Mouse (Mus musculus) midbrain, embryonic 11.5 days (tissue): Measurements from ENCODE around the gene Itga4. TPM values are rescaled to one million over a fixed set of nuclear protein-coding genes. Genes with fewer than 3 reads are reported as not detected.

Experiments
- ATAC-seq: fragments of 200-750 bp; cut with Nextera tagmentation; 2 replicates; pipeline ENCODE4 v1.8.0; 2017; ENCODE audit warnings: moderate TSS enrichment, moderate library complexity; ENCODE audit not compliant: low FRiP score
- DNase-seq: peaks from one replicate; pipeline ENCODE4 v3.0.0; 2015; ENCODE audit warnings: low spot score; ENCODE audit errors: missing footprints
- H3K27ac ChIP-seq: fragments of 300-500 bp; sonication (generic); 2 replicates; pipeline ENCODE4 v1.5.1; 2014; ENCODE audit warnings: low read depth, low read length
- H3K27me3 ChIP-seq: fragments of 300-500 bp; sonication (generic); 2 replicates; pipeline ENCODE4 v1.6.1; 2014; ENCODE audit warnings: mild to moderate bottlenecking, low read length, moderate library complexity, mixed read lengths; ENCODE audit not compliant: control insufficient read depth, insufficient read depth
- H3K36me3 ChIP-seq: fragments of 300-500 bp; sonication (generic); 2 replicates; pipeline ENCODE4 v1.6.1; 2014; ENCODE audit warnings: mild to moderate bottlenecking, low read length, moderate library complexity, mixed read lengths; ENCODE audit not compliant: control insufficient read depth, insufficient read depth
- H3K4me1 ChIP-seq: fragments of 300-500 bp; sonication (generic); 2 replicates; pipeline ENCODE4 v1.6.1; 2014; ENCODE audit warnings: low read length; ENCODE audit not compliant: control insufficient read depth, insufficient read depth
- H3K4me2 ChIP-seq: fragments of 300-500 bp; sonication (generic); 2 replicates; pipeline ENCODE4 v1.6.1; 2014; ENCODE audit warnings: mild to moderate bottlenecking, moderate library complexity
- H3K4me3 ChIP-seq: fragments of 300-500 bp; sonication (generic); 2 replicates; pipeline ENCODE4 v1.5.1; 2014; ENCODE audit warnings: low read depth, low read length
- H3K9ac ChIP-seq: fragments of 300-500 bp; sonication (generic); 2 replicates; pipeline ENCODE4 v1.6.1; 2014; ENCODE audit warnings: low read length
- H3K9me3 ChIP-seq: fragments of 300-500 bp; sonication (generic); 2 replicates; pipeline ENCODE4 v1.6.1; 2016; ENCODE audit warnings: low read length; ENCODE audit not compliant: control insufficient read depth
- WGBS: fragments of 180-500 bp; shearing (Covaris S2); extraction: QIAGEN DNeasy Blood & Tissue Kit; methylation state at CpG from one replicate; pipeline ENCODE4 v1.1.7; 2014; 5-methylcytosine and 5-hydroxymethylcytosine counted together
- polyA plus RNA-seq: library from polyadenylated mRNA; unstranded; fragments of >200 nt; fragmentation: Nextera tagmentation; extraction: Ambion mirVana; gene quantifications from 2 replicates; pipeline ENCODE4 v1.2.1, GENCODE M21; 2014

The Itga4 gene
- polyA plus RNA-seq, 1 experiment from 2014 or later = 8.6 TPM

DNA sequence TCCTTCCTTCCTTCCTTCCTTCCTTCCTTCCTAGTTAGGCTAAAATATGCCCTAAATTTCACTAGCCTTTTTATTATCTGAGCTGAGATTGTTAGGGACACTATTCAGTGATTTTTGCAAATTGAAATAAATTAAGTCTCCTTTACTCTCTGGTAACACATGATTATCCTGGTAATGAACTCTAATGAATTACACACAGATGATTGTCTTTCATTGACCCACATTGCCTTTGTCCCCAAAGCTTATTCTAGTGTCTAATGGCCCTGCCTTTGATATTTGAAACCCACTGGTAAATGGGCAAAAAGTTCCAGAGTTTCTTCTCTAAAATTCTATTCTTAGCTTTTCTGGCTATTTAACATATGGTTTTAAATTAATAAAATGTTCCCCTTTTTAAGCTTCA lies 23.4 kb downstream of the Itga4 start:
- H3K36me3 ChIP-seq = no peaks in the 10 kb centered on the region
- DNase-seq (peak; percentile 70), ATAC-seq (no peak)
- no peak overlapping the region for H3K4me3 ChIP-seq
- no peaks in the 10 kb centered on the region for H3K9me3 ChIP-seq
- no peaks in the 10 kb centered on the region for H3K4me1 ChIP-seq
- no peak overlapping the region for H3K4me2 ChIP-seq
- no peaks in the 10 kb centered on the region for H3K27me3 ChIP-seq
- H3K9ac ChIP-seq = no peak overlapping the region
- H3K27ac ChIP-seq = no peak overlapping the region

DNA sequence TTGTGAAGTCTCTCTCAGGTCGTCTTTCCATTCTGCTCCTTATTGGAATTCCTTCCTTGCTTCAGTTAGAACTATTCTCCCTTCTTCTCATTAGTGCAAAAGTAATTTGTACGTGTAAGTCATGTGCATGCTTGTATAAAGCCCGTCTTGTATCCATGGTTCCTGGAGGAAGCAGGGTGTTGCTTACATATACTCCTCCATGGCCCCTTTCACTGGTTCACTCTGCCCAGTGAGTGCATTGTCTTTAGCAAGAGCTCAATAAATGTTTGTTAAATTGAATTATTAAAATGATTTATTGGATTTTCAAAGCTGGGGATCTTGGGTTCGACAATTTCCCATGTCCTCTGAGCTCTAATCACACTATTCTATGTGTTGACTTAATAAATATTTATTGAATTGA lies 29.0 kb downstream of the Itga4 start:
- Histone ChIP-seq H3K27me3 (no peaks in the 10 kb centered on the region), H3K4me3 (no peak overlapping the region), H3K4me1 (no peaks in the 10 kb centered on the region), H3K9me3 (no peaks in the 10 kb centered on the region), H3K9ac (no peak overlapping the region), H3K36me3 (no peaks in the 10 kb centered on the region), H3K27ac (no peak overlapping the region), H3K4me2 (no peak overlapping the region)
- peak; percentile 68 for DNase-seq
- ATAC-seq = peak; percentile 59; the same call in 1 of the 2 replicates
- 89% methylated on average over 4 of the region's 4 CpGs for WGBS

DNA sequence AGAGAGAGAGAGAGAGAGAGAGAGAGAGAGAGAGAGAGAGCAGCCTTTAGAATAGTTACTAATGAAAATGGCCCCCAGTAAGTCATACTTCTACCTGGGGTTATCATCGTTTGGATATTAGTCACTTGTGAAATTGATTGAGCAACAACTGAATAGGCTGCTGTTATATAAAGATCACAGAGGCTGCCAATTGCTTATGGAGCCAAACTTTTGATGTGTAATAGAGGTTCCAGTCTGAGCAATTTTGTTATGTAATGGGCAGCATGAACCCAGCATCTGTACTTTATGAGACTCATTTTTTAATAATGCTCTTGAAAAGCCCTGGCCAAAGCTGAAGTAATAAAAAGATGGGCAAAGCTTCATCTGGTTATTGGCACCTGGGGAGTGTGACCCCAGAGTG lies 34.9 kb downstream of the Itga4 start:
- no peaks in the 10 kb centered on the region for H3K4me1 ChIP-seq
- no peak for ATAC-seq
- DNase-seq = no peak
- no peak overlapping the region for H3K4me2 ChIP-seq
- no peaks in the 10 kb centered on the region for H3K27me3 ChIP-seq
- no peak overlapping the region for H3K9ac ChIP-seq
- no peak overlapping the region for H3K27ac ChIP-seq
- H3K36me3 ChIP-seq = no peaks in the 10 kb centered on the region
- H3K4me3 ChIP-seq = no peak overlapping the region
- WGBS = 82% methylated on average over 1 of the region's 1 CpGs
- H3K9me3 ChIP-seq = no peaks in the 10 kb centered on the region

DNA sequence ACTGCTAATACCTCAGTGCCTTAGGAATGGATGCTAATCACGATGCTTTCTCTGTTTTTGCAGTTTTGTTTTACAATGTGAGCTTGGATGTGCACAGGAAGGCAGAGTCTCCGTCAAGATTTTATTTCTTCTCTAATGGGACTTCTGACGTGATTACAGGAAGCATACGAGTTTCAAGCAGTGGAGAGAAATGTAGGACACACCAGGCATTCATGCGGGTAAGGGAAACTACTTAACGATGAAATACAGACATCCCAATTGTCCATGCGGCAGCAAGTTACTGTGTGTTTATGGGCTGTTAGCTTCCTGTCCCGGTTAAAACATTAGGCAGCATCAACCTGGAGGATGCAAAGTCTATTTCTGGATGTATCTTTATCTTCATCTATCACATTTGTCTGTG lies 36.7 kb downstream of the Itga4 start:
- Histone ChIP-seq H3K27me3 (no peaks in the 10 kb centered on the region), H3K4me2 (no peak overlapping the region), H3K9ac (no peak overlapping the region), H3K27ac (no peak overlapping the region), H3K9me3 (no peaks in the 10 kb centered on the region), H3K4me1 (no peaks in the 10 kb centered on the region), H3K4me3 (no peak overlapping the region), H3K36me3 (no peaks in the 10 kb centered on the region)
- ATAC-seq (no peak), DNase-seq (no peak)
- 85% methylated on average over 8 of the region's 8 CpGs for WGBS

DNA sequence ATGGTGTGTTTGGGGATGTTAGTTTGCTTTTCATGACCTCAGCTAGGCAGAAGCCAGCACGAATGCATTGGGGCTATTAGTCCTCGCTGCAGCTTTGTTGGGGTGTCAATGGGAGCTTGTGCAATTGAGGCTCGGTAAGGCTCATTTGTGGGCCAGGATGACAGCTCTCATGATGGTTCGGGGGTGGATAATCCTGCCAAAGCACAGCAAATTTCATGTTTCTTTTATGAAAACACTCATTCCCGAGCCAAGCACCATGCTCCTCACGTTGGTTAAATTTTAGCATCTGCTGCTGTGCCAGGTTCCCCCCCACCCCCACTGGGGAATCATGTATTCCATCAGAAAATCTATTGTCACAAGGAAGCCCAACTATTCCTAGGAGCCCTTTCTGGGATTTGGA lies 37.2 kb downstream of the Itga4 start:
- H3K4me2 ChIP-seq = no peak overlapping the region
- ATAC-seq (no peak), DNase-seq (no peak)
- no peaks in the 10 kb centered on the region for H3K27me3 ChIP-seq
- H3K4me3 ChIP-seq = no peak overlapping the region
- no peak overlapping the region for H3K9ac ChIP-seq
- WGBS = 83% methylated on average over 6 of the region's 6 CpGs
- no peaks in the 10 kb centered on the region for H3K36me3 ChIP-seq
- no peak overlapping the region for H3K27ac ChIP-seq
- H3K9me3 ChIP-seq = no peaks in the 10 kb centered on the region
- no peaks in the 10 kb centered on the region for H3K4me1 ChIP-seq

DNA sequence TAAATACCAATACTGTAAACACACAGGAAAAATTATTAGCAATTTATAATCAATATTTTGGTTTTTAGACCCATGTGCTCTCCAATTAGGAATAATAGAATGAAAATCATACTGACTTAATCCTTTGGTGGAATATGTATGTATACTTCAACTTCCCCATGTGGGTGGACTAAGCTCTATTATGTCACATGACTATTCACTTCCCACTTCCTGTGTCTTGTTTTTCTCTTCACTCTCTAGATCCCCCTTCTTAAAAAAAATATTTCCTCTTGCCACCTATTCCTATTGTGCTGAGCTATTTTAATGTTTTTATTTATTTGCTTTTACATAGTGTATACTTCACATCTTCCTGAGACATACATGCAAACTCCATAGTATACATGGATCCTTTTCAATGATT lies 47.2 kb downstream of the Itga4 start:
- no peak for DNase-seq
- Histone ChIP-seq H3K9me3 (no peaks in the 10 kb centered on the region), H3K36me3 (no peaks in the 10 kb centered on the region), H3K9ac (no peak overlapping the region), H3K27ac (no peak overlapping the region), H3K27me3 (no peaks in the 10 kb centered on the region), H3K4me2 (no peak overlapping the region), H3K4me3 (no peak overlapping the region), H3K4me1 (no peaks in the 10 kb centered on the region)
- no peak for ATAC-seq

DNA sequence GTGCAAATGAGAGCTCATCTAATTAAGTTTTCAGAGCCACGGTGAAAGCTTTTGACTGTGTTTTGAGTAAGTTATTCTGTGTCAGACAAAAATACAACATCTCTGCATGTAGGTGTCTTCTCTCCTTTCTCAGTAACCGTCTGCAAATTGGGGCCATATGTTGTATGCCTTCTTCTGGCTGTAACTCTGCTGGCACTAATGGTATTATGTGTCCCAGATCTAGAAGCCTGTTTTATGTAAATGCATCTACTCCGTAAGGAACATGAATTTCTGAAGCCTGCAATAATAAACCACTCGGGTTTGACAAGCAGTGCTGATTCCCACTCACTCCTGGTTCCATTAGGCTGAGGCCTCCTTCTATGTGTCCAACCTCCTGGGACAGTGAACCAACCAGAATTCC lies 52.3 kb downstream of the Itga4 start:
- Histone ChIP-seq H3K9ac (no peak overlapping the region), H3K36me3 (no peaks in the 10 kb centered on the region), H3K4me2 (no peak overlapping the region), H3K9me3 (no peaks in the 10 kb centered on the region), H3K27me3 (no peaks in the 10 kb centered on the region), H3K27ac (no peak overlapping the region), H3K4me3 (no peak overlapping the region), H3K4me1 (no peaks in the 10 kb centered on the region)
- DNase-seq (no peak), ATAC-seq (no peak)
- WGBS = 75% methylated on average over 4 of the region's 4 CpGs

DNA sequence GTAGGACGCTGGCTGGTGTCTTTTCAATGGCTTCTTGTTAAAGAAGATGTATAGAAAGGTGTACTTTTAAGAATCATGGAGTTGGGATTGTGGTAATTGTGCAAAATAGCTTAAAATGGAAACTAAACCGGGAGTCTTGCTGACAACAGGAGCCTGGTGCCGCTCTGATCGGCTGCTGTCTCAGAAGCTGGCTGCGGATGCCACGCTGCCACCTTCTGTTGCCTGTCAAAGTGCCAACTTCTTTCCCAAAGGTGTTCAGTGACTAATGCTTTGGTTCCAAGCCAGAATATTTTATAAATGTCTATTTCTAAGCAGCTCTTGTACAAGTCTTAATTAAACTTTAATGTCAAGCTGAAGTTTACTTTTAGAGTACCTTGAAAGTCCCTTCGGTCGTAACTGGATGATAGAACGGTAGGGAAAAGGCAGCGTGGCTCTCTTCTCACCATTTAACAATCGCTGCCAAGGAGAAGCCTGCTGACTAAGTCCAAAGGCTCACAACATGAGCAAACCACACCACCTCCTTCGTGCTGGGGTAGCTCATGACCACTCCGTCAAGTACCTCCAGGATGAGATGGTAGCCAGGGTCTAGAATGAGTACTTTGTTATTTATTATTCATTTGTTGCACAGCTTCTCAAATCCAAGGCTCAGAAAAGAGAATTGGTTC lies 54.4 kb downstream of the Itga4 start:
- Histone ChIP-seq H3K27ac (no peak overlapping the region), H3K9me3 (no peaks in the 10 kb centered on the region), H3K36me3 (no peaks in the 10 kb centered on the region), H3K9ac (no peak overlapping the region), H3K4me3 (no peak overlapping the region), H3K4me1 (no peaks in the 10 kb centered on the region), H3K4me2 (no peak overlapping the region), H3K27me3 (no peaks in the 10 kb centered on the region)
- no peak for DNase-seq
- WGBS = 91% methylated on average over 13 of the region's 13 CpGs
- no peak for ATAC-seq

DNA sequence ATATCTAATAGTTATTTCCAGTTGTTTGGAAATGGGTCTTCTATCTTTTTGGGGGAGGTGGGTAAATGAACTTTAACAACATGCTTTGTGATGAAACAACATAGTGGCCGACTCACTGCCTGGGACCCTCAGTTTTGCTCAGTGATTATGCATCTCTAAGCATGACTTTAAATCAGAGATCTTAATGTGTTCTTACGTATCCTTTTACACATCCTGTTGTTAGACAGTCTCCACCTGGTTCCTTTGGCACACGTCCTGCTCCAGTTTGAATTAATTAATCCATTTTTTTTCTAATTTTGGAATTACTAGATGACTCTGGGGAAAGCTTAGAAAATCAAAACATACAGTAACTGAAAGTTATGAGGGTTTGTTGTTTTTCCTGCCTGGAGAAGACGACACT lies 57.3 kb downstream of the Itga4 start:
- Histone ChIP-seq H3K4me3 (no peak overlapping the region), H3K36me3 (no peaks in the 10 kb centered on the region), H3K4me2 (no peak overlapping the region), H3K27me3 (no peaks in the 10 kb centered on the region), H3K9me3 (no peaks in the 10 kb centered on the region), H3K27ac (no peak overlapping the region), H3K9ac (no peak overlapping the region), H3K4me1 (no peaks in the 10 kb centered on the region)
- 82% methylated on average over 4 of the region's 4 CpGs for WGBS
- DNase-seq (no peak), ATAC-seq (no peak)

DNA sequence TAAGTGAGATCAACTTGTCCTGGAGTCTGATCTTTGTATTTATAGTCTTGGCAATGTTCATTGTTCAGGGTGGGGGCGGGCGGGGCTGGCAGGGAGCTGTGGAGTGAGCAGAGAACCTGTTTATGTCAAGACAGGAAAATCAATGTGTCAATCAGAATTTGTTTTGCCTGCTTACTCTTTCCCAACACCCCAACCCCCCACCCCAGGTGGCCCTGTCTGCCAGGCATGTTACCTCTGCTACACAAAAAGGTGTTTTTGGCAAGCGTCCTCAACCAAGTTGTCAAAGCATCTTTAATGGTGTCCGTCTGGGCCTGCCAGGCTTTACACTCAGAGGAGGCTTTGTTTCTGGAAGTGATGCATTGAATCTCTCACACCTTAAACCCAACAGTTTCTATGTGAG lies 59.9 kb downstream of the Itga4 start:
- H3K27me3 ChIP-seq = no peaks in the 10 kb centered on the region
- no peaks in the 10 kb centered on the region for H3K9me3 ChIP-seq
- WGBS = 60% methylated on average over 4 of the region's 4 CpGs
- H3K9ac ChIP-seq = no peak overlapping the region
- H3K4me3 ChIP-seq = no peak overlapping the region
- DNase-seq = no peak
- no peak overlapping the region for H3K27ac ChIP-seq
- no peaks in the 10 kb centered on the region for H3K4me1 ChIP-seq
- H3K4me2 ChIP-seq = no peak overlapping the region
- H3K36me3 ChIP-seq = no peaks in the 10 kb centered on the region
- peak; percentile 68; the same call in 1 of the 2 replicates for ATAC-seq
